Mouse (Mus musculus): ENCODE results near the gene Slc46a1. TPM values are rescaled to one million over a fixed set of nuclear protein-coding genes. Genes with fewer than 3 reads are reported as not detected.

Gene Slc46a1
- polyA plus RNA-seq, 1 experiment from 2014 or later, result 19.8 TPM

DNA sequence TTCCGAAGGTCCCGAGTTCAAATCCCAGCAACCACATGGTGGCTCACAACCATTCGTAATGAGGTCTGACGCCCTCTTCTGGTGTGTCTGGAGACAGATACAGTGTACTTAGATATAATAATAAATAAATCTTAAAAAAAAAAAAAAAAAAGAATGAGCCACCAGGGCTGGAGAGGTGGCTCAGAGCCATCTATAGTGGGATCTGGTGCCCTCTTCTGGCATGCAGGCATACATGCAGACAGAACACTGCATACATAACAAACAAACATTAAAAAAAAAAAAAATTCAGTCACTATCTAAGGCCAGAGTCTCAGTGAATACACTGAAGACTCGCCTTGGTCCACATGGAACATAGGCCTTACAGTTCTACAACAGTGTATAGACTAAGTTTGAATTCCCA, 43.7 kb downstream of the Slc46a1 start:
- peaks cover 17% of the 10 kb centered on the region for H3K4me1 ChIP-seq (replicated peaks; ENCODE audit: control insufficient read depth, insufficient read depth, low read length)
- no peaks in the 10 kb centered on the region for H3K9me3 ChIP-seq (ENCODE audit: control insufficient read depth, low read length)
- WGBS, result 84% methylated on average over 5 of the region's 5 CpGs
- no peak overlapping the region for H3K4me2 ChIP-seq (ENCODE audit: low read length)
- H3K9ac ChIP-seq (replicated peaks; ENCODE audit: low read depth, low read length), result no peak overlapping the region
- peaks cover 11% of the 10 kb centered on the region for H3K36me3 ChIP-seq (ENCODE audit: control insufficient read depth, insufficient read depth)
- H3K27me3 ChIP-seq (replicated peaks; ENCODE audit: control insufficient read depth, insufficient read depth, low read length), result no peaks in the 10 kb centered on the region
- H3K4me3 ChIP-seq (replicated peaks; ENCODE audit: low read length), result no peak overlapping the region
- no peak for ATAC-seq
- no peak overlapping the region for H3K27ac ChIP-seq (ENCODE audit: low read length)

DNA sequence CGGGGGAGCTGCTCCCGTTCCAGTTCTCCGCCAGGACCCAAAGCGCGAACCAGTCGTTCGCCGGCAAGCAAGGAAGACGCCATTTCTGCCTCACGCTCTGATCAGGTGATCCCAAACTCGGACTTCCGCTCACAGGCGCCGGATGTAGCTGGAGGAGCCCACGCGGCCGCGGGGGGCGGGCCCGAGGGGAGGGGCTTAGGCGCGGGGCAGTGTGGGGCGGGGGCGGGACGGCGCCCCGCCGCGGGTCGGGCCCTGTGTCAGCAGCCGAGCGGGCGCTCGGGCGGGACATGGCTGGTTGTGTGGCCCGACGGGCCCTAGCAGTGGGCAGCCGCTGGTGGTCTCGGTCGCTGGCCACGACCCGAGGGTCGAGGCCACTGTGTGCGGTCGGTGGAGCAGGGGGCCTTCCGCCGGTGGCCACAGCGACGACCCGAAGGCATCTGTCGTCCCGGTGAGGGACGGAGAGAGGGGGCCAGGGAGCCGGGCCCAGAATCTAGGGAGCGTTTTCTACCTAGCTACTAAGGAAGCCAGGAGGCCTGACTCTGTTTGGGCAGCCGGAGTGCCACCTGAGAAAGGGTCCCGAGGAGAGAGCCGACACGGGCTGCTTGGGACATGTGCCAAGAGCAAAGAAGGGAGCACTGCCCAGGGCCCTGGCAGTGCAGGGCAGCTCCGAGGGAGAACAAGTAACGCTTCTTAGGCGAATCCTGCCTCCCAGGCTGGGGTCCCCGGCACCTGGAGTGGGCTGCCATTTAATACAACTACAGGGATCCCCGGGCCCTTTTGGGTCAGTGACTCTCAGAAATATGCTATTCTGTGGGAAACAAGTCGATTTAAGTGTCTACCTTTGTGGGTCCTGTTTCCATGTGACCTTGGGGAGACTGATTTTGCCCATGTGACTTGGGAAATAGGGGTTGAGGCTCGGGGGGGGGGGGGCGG, 46.8 kb downstream of the Slc46a1 start, which contains the start of the genes Tmem199 and Poldip2:
Gene Tmem199 (minus strand): TSS at position 148 of the 933 bp plus-strand sequence.
Gene Poldip2 (plus strand): TSS at position 169 of the 933 bp plus-strand sequence.
- Histone ChIP-seq H3K27ac (ENCODE audit: low read length) (peak within 1 kb of the TSS; percentile 62), H3K9ac (replicated peaks; ENCODE audit: low read depth, low read length) (peak within 1 kb of the TSS; percentile 85), H3K4me2 (ENCODE audit: low read length) (peak within 1 kb of the TSS; percentile 90), H3K9me3 (ENCODE audit: control insufficient read depth, low read length) (no peaks in the 10 kb centered on the region), H3K4me3 (replicated peaks; ENCODE audit: low read length) (peak within 1 kb of the TSS; percentile 74), H3K27me3 (replicated peaks; ENCODE audit: control insufficient read depth, insufficient read depth, low read length) (no peaks in the 10 kb centered on the region), H3K36me3 (ENCODE audit: control insufficient read depth, insufficient read depth) (peaks cover 24% of the 10 kb centered on the region), H3K4me1 (replicated peaks; ENCODE audit: control insufficient read depth, insufficient read depth, low read length) (peaks cover 17% of the 10 kb centered on the region)
- WGBS, result under 1% methylated on average over 62 of the region's 67 CpGs
- peak; percentile 98 for ATAC-seq

DNA sequence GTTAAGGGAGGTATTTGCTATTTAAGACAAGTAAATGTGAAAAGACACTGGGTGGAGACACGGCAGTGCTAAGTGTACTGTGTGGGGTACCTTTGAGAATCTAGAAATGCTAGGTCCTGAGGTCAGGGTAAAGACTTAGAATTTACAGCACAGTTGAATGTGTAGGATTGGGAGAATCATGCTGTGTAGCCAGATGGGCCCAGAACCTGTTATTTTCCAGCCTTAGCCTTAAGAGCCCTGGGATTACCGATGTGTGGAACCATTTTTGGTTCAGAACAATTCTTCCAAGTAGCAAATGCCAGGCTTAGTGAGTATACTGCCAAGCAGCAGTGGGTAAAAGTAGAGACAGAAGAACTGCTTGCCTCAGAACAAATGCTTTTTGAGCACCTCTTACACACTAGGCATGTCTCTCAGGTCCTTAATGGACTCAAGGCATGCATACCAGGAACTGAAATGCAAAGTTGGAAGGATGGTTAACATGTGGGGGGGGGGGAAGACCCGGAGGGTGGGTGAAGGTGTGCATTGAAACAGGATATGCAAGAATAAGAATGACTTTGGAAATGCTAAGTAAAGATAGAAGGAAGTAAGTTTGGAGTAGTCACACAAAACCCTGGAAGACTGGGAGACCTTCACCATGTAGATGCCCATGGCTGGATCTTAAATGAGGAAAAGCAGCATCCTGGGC, 47.8 kb downstream of the Slc46a1 start:
- Histone ChIP-seq H3K9me3 (ENCODE audit: control insufficient read depth, low read length) (no peaks in the 10 kb centered on the region), H3K36me3 (ENCODE audit: control insufficient read depth, insufficient read depth) (peaks cover 27% of the 10 kb centered on the region), H3K27ac (ENCODE audit: low read length) (no peak overlapping the region), H3K4me2 (ENCODE audit: low read length) (peak overlapping the region; percentile 90), H3K9ac (replicated peaks; ENCODE audit: low read depth, low read length) (peak overlapping the region; percentile 85; the same call in 1 of the 2 replicates), H3K4me1 (replicated peaks; ENCODE audit: control insufficient read depth, insufficient read depth, low read length) (peaks cover 17% of the 10 kb centered on the region), H3K27me3 (replicated peaks; ENCODE audit: control insufficient read depth, insufficient read depth, low read length) (no peaks in the 10 kb centered on the region), H3K4me3 (replicated peaks; ENCODE audit: low read length) (peak overlapping the region; percentile 74)
- WGBS, result 78% methylated on average over 3 of the region's 3 CpGs
- ATAC-seq, result no peak

DNA sequence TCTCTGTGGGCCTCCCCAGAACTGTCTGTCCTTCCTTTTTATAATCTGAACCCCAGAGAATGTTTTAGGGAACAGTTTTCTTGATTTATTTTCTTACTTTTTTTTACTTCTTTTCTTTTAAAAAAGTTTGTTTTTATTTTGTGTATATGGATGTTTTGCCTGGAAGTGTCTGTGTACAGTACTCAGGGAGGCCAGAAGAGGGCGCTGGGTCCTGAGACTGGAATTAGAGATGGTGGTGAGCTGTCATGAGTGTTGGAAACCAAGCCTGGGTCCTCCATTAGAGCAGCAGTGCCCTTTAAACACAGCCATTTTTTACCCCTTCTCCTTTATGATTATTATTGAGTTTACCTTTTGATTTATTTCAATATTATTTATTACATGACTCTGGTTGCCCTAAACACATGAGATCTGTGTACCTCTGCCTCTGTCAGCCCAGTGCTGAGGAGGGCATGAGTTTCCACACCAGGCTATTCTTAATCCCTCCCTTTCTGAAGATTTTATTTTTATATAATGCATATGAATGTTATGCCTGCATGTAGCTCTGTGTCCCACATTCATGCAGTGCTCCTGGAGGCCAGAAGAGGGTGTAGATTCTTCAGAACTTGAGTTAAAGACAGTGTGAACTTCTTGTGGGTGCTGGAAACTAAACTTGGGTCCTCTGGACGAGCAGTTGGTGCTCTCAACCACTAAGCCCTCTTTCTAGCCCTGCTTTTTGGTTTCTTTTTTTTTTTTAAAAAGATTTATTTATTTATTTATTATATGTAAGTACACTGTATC, 50.2 kb downstream of the Slc46a1 start:
- no peak for ATAC-seq
- Histone ChIP-seq H3K36me3 (ENCODE audit: control insufficient read depth, insufficient read depth) (peaks cover 36% of the 10 kb centered on the region), H3K4me2 (ENCODE audit: low read length) (no peak overlapping the region), H3K9me3 (ENCODE audit: control insufficient read depth, low read length) (no peaks in the 10 kb centered on the region), H3K4me3 (replicated peaks; ENCODE audit: low read length) (no peak overlapping the region), H3K4me1 (replicated peaks; ENCODE audit: control insufficient read depth, insufficient read depth, low read length) (peaks cover 17% of the 10 kb centered on the region), H3K9ac (replicated peaks; ENCODE audit: low read depth, low read length) (no peak overlapping the region), H3K27ac (ENCODE audit: low read length) (no peak overlapping the region), H3K27me3 (replicated peaks; ENCODE audit: control insufficient read depth, insufficient read depth, low read length) (no peaks in the 10 kb centered on the region)
- 57% methylated on average over 2 of the region's 2 CpGs for WGBS

DNA sequence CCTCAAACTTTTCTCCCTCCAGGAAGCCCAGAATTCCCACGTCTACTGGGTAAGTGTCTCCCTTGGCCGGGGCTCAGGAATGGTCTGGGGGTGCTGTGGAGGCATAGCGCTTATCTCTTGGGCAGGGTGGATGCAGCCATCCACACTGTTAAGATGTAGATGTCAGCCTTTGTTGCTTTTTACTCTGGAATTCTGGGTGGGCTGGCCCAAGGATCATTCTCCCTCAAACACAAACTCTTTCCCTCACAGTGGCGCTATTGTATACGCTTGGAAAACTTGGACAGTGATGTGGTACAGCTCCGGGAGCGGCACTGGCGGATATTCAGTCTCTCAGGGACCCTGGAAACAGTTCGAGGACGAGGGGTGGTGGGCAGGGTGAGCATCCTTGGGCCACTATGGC, 53.4 kb downstream of the Slc46a1 start:
- H3K36me3 ChIP-seq (ENCODE audit: control insufficient read depth, insufficient read depth), result peaks cover 63% of the 10 kb centered on the region
- H3K9me3 ChIP-seq (ENCODE audit: control insufficient read depth, low read length), result no peaks in the 10 kb centered on the region
- H3K27ac ChIP-seq (ENCODE audit: low read length), result no peak overlapping the region
- WGBS, result 84% methylated on average over 10 of the region's 10 CpGs
- no peak for ATAC-seq
- H3K4me1 ChIP-seq (replicated peaks; ENCODE audit: control insufficient read depth, insufficient read depth, low read length), result no peaks in the 10 kb centered on the region; the same call in 1 of the 2 replicates
- H3K9ac ChIP-seq (replicated peaks; ENCODE audit: low read depth, low read length), result no peak overlapping the region
- no peak overlapping the region for H3K4me2 ChIP-seq (ENCODE audit: low read length)
- no peaks in the 10 kb centered on the region for H3K27me3 ChIP-seq (replicated peaks; ENCODE audit: control insufficient read depth, insufficient read depth, low read length)
- H3K4me3 ChIP-seq (replicated peaks; ENCODE audit: low read length), result no peak overlapping the region

Other genes with a start within 250 kb of the Slc46a1 start
- 71.8 and 73.0 TPM in 2 replicates for gene Sdf2, start 220.0 kb upstream of the Slc46a1 start, polyA plus RNA-seq (2015; fragmentation: Nextera tagmentation; extraction: Ambion mirVana)
- gene Supt6, start 219.7 kb upstream of the Slc46a1 start, polyA plus RNA-seq (2015; fragmentation: Nextera tagmentation; extraction: Ambion mirVana), result 33.7 and 34.6 TPM in 2 replicates
- gene 2610507B11Rik, start 203.9 kb upstream of the Slc46a1 start, polyA plus RNA-seq (2015; fragmentation: Nextera tagmentation; extraction: Ambion mirVana), result 56.4 and 58.6 TPM in 2 replicates
- gene BC030499, start 174.9 kb upstream of the Slc46a1 start, polyA plus RNA-seq (2015; fragmentation: Nextera tagmentation; extraction: Ambion mirVana), result not detected in 2 replicates
- 21.6 and 22.1 TPM in 2 replicates for gene Spag5, start 164.2 kb upstream of the Slc46a1 start, polyA plus RNA-seq (2015; fragmentation: Nextera tagmentation; extraction: Ambion mirVana)
- gene Aldoc, start 142.7 kb upstream of the Slc46a1 start, polyA plus RNA-seq (2015; fragmentation: Nextera tagmentation; extraction: Ambion mirVana), result 152 and 186 TPM in 2 replicates
- gene Pigs, start 137.3 kb upstream of the Slc46a1 start, polyA plus RNA-seq (2015; fragmentation: Nextera tagmentation; extraction: Ambion mirVana), result 61.1 and 61.4 TPM in 2 replicates
- 68.6 and 69.1 TPM in 2 replicates for gene Unc119, start 122.2 kb upstream of the Slc46a1 start, polyA plus RNA-seq (2015; fragmentation: Nextera tagmentation; extraction: Ambion mirVana)
- gene Foxn1, start 79.1 kb upstream of the Slc46a1 start, polyA plus RNA-seq (2015; fragmentation: Nextera tagmentation; extraction: Ambion mirVana), result not detected in 2 replicates
- gene Slc13a2, start 43.5 kb upstream of the Slc46a1 start, polyA plus RNA-seq (2015; fragmentation: Nextera tagmentation; extraction: Ambion mirVana), result not detected in 2 replicates
- 51.6 and 56.6 TPM in 2 replicates for gene Sarm1, start 32.1 kb downstream of the Slc46a1 start, polyA plus RNA-seq (2015; fragmentation: Nextera tagmentation; extraction: Ambion mirVana)
- 76.0 and 99.3 TPM in 2 replicates for gene Vtn, start 33.4 kb downstream of the Slc46a1 start, polyA plus RNA-seq (2015; fragmentation: Nextera tagmentation; extraction: Ambion mirVana)
- gene Sebox, start 37.8 kb downstream of the Slc46a1 start, polyA plus RNA-seq (2015; fragmentation: Nextera tagmentation; extraction: Ambion mirVana), result 0.16 and 0.19 TPM in 2 replicates
- 78.8 and 86.3 TPM in 2 replicates for gene Tmem199, start 46.5 kb downstream of the Slc46a1 start, polyA plus RNA-seq (2015; fragmentation: Nextera tagmentation; extraction: Ambion mirVana)
- gene Poldip2, start 46.5 kb downstream of the Slc46a1 start, polyA plus RNA-seq (2015; fragmentation: Nextera tagmentation; extraction: Ambion mirVana), result 209 and 214 TPM in 2 replicates
- gene Tnfaip1, start 70.6 kb downstream of the Slc46a1 start, polyA plus RNA-seq (2015; fragmentation: Nextera tagmentation; extraction: Ambion mirVana), result 71.5 and 71.8 TPM in 2 replicates
- gene Ift20, start 70.7 kb downstream of the Slc46a1 start, polyA plus RNA-seq (2015; fragmentation: Nextera tagmentation; extraction: Ambion mirVana), result 111 and 117 TPM in 2 replicates
- 31.1 and 34.9 TPM in 2 replicates for gene Tmem97, start 85.1 kb downstream of the Slc46a1 start, polyA plus RNA-seq (2015; fragmentation: Nextera tagmentation; extraction: Ambion mirVana)
- gene Nlk, start 231.7 kb downstream of the Slc46a1 start, polyA plus RNA-seq (2015; fragmentation: Nextera tagmentation; extraction: Ambion mirVana), result 31.2 and 33.6 TPM in 2 replicates